Mouse (Mus musculus) neural tube, embryonic 12.5 days (tissue): Measurements from ENCODE around the gene Nup107. TPM values are rescaled to one million over a fixed set of nuclear protein-coding genes. Genes with fewer than 3 reads are reported as not detected.

Experiments used
- ATAC-seq: fragments of 200-750 bp; cut with Nextera tagmentation; 2 replicates; pipeline ENCODE4 v1.8.0; 2017; ENCODE audit warnings: low read depth, mild to moderate bottlenecking, moderate TSS enrichment, moderate library complexity; ENCODE audit not compliant: low FRiP score
- H3K27ac ChIP-seq: fragments of 300-500 bp; sonication (generic); 2 replicates; pipeline ENCODE4 v1.5.1; 2016
- H3K27me3 ChIP-seq: fragments of 300-500 bp; sonication (generic); replicated peaks from 2 replicates; pipeline ENCODE4 v1.6.1; 2016; ENCODE audit warnings: mild to moderate bottlenecking
- H3K36me3 ChIP-seq: fragments of 300-500 bp; sonication (generic); 2 replicates; pipeline ENCODE4 v1.6.1; 2016; ENCODE audit warnings: mild to moderate bottlenecking
- H3K4me1 ChIP-seq: fragments of 300-500 bp; sonication (generic); 2 replicates; pipeline ENCODE4 v1.6.1; 2016
- H3K4me2 ChIP-seq: fragments of 300-500 bp; sonication (generic); replicated peaks from 2 replicates; pipeline ENCODE4 v1.6.1; 2016; ENCODE audit warnings: mild to moderate bottlenecking
- H3K4me3 ChIP-seq: fragments of 300-500 bp; sonication (generic); 2 replicates; pipeline ENCODE4 v1.5.1; 2016
- H3K9ac ChIP-seq: fragments of 300-500 bp; sonication (generic); 2 replicates; pipeline ENCODE4 v1.6.1; 2016; ENCODE audit warnings: mild to moderate bottlenecking
- H3K9me3 ChIP-seq: fragments of 300-500 bp; sonication (generic); 2 replicates; pipeline ENCODE4 v1.6.1; 2016; ENCODE audit warnings: mild to moderate bottlenecking
- WGBS: fragments of 180-500 bp; shearing (Covaris S2); methylation state at CpG from one replicate; pipeline ENCODE4 v1.1.7; 2016; 5-methylcytosine and 5-hydroxymethylcytosine counted together
- polyA plus RNA-seq: library from polyadenylated mRNA; unstranded; fragments of >200 nt; fragmentation: Nextera tagmentation; extraction: Ambion mirVana; gene quantifications from 2 replicates; pipeline ENCODE4 v1.2.1, GENCODE M21; 2016

Gene Nup107
- polyA plus RNA-seq, 1 experiment from 2014 or later = 67.1 TPM

GRCm38 (mm10) chr10:117782056-117782455, 10.4 kb downstream of the Nup107 start:
- H3K9me3 ChIP-seq = no peaks in the 10 kb centered on the region
- no peak overlapping the region for H3K9ac ChIP-seq
- H3K36me3 ChIP-seq = peaks cover 78% of the 10 kb centered on the region
- no peak overlapping the region for H3K27ac ChIP-seq
- 93% methylated on average over 2 of the region's 2 CpGs for WGBS
- no peak overlapping the region for H3K4me2 ChIP-seq
- no peak for ATAC-seq
- H3K4me1 ChIP-seq = no peaks in the 10 kb centered on the region
- no peaks in the 10 kb centered on the region for H3K27me3 ChIP-seq
- no peak overlapping the region for H3K4me3 ChIP-seq

- WGBS = 95% methylated on average over 17 of the region's 17 CpGs
- H3K36me3 ChIP-seq = peaks cover 78% of the 10 kb centered on the region
- H3K4me3 ChIP-seq = no peak overlapping the region
- no peaks in the 10 kb centered on the region for H3K9me3 ChIP-seq
- no peak overlapping the region for H3K4me2 ChIP-seq
- no peak for ATAC-seq
- no peaks in the 10 kb centered on the region for H3K4me1 ChIP-seq
- H3K9ac ChIP-seq = no peak overlapping the region
- H3K27ac ChIP-seq = no peak overlapping the region
- no peaks in the 10 kb centered on the region for H3K27me3 ChIP-seq
Observed at GRCm38 (mm10) chr10:117781021-117781725, 11.3 kb downstream of the Nup107 start.

DNA sequence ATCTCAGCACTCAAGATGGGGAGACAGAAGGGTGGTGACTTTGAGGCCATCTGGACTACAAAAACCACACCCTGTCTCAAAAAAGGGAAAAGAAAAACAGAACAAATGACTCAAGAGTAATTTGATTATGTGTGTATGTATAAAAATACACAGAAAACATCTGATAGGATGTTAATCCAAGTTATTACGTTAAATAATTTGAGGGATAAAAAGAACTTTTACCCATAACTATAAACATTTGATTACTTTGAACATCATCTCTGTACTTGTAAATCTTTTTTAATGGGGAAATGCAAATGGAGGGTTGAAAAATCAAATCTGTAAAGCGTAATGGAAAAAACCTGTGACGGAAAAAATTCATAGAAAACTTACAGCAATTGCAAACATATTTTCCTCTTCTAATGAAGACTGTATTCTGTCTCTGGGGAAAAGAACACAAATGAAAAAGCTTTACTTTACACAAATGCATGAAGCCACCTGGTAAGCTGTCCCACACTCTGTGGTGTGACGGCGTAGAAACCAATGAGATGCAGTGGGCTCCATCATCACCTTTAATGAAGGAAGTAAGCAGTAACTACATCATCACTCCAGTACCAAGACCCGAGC, 12.1 kb downstream of the Nup107 start:
- Histone ChIP-seq H3K9me3 (no peaks in the 10 kb centered on the region), H3K27ac (no peak overlapping the region), H3K4me3 (no peak overlapping the region), H3K4me2 (no peak overlapping the region), H3K27me3 (no peaks in the 10 kb centered on the region), H3K9ac (no peak overlapping the region), H3K4me1 (no peaks in the 10 kb centered on the region), H3K36me3 (peaks cover 72% of the 10 kb centered on the region)
- no peak for ATAC-seq
- 93% methylated on average over 6 of the region's 6 CpGs for WGBS

DNA sequence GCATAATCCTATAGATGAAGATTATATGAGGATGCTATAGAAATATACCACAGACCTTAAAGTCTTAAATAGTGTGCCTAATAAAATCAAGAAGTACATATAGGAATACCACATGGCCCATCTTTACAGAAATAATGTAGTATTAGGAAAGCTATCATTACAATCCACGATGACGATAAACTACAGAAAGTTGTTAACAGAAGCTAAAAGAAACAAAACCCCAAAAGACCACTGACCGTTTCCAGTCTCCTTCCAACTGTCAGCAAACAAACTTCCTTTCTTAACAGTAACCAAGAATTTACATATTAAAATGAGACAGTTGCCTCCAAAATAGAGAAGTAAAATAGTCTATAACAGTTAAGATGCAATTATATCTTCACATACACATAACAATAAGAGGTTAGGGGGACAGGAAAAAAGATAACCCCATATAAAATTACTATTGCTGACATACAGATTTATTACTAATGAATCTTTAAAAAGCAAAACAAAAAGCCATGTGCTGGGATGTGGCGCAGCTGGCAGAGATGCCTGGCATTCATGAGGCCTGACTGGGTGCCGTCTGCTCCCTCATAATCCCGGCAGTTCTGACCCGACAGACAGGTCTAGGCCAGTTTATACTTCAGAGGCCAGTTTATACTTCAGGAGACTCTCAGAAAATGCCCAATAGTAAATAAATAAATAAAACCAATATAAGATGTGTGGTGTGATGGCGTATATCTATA, 12.8 kb downstream of the Nup107 start:
- Histone ChIP-seq H3K9ac (no peak overlapping the region), H3K9me3 (no peaks in the 10 kb centered on the region), H3K27ac (no peak overlapping the region), H3K4me1 (no peaks in the 10 kb centered on the region), H3K4me2 (no peak overlapping the region), H3K36me3 (peaks cover 69% of the 10 kb centered on the region), H3K27me3 (no peaks in the 10 kb centered on the region), H3K4me3 (no peak overlapping the region)
- WGBS = 90% methylated on average over 8 of the region's 8 CpGs
- no peak for ATAC-seq

GRCm38 (mm10) chr10:117778951-117779350, 13.6 kb downstream of the Nup107 start:
- no peak overlapping the region for H3K4me3 ChIP-seq
- H3K27me3 ChIP-seq = no peaks in the 10 kb centered on the region
- no peak overlapping the region for H3K27ac ChIP-seq
- H3K4me1 ChIP-seq = no peaks in the 10 kb centered on the region
- H3K9ac ChIP-seq = no peak overlapping the region
- no peak overlapping the region for H3K4me2 ChIP-seq
- no peaks in the 10 kb centered on the region for H3K9me3 ChIP-seq
- WGBS = 90% methylated on average over 4 of the region's 4 CpGs
- no peak for ATAC-seq
- peaks cover 70% of the 10 kb centered on the region for H3K36me3 ChIP-seq

DNA sequence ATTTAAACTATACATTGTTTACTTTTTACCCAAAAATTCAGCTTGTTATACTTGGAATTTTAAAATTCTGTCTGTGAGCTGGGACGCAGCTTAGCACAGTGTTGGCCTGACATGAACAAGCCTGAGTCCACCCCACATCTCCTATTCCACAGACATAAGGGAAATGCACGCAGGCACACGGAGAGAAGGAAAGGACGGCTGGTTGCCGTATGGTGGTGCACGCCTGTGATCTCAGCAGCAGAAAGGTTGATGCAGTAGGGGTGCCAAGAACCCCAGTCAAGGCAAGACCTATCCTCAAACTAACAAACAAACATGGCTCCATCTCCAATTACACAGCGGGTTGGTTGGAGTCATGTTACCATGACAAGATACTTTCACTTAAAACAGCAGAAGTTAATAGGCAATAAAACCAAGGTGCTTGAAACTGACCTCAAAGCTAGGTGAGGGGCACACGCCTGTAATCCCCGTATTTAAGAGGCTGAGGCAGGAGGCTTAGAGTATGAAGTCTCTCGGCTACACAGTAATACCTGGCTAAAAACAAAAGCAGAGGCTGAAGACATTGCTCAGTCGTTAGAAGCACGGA, 14.1 kb downstream of the Nup107 start:
- H3K4me2 ChIP-seq = no peak overlapping the region
- no peak overlapping the region for H3K4me3 ChIP-seq
- H3K27me3 ChIP-seq = no peaks in the 10 kb centered on the region
- H3K4me1 ChIP-seq = no peaks in the 10 kb centered on the region
- ATAC-seq = no peak
- WGBS = 92% methylated on average over 12 of the region's 12 CpGs
- H3K9ac ChIP-seq = no peak overlapping the region
- peaks cover 68% of the 10 kb centered on the region for H3K36me3 ChIP-seq
- H3K27ac ChIP-seq = no peak overlapping the region
- no peaks in the 10 kb centered on the region for H3K9me3 ChIP-seq

- no peak overlapping the region for H3K27ac ChIP-seq
- H3K36me3 ChIP-seq = peaks cover 69% of the 10 kb centered on the region
- 96% methylated on average over 17 of the region's 17 CpGs for WGBS
- H3K9ac ChIP-seq = no peak overlapping the region
- no peaks in the 10 kb centered on the region for H3K9me3 ChIP-seq
- no peak overlapping the region for H3K4me2 ChIP-seq
- no peaks in the 10 kb centered on the region for H3K27me3 ChIP-seq
- no peaks in the 10 kb centered on the region for H3K4me1 ChIP-seq
- H3K4me3 ChIP-seq = no peak overlapping the region
- ATAC-seq = no peak
Observed at GRCm38 (mm10) chr10:117777501-117778327, 14.8 kb downstream of the Nup107 start.

DNA sequence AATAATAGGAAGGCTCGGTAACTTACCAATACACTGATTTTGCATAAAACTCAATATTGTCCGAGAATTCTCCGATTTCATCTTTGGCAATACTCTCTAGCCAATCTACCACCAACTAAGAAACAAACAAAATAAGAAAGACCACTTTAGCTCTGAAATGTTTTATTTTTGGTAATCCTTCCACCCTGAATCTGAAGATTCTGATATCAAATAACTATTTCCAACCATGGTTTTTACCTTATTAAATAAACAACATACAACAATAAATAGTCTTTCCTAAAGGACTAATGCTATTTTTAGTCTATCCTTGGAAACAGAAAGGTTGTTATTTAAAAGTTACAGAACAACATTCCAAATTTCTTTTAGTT, 15.4 kb downstream of the Nup107 start:
- Histone ChIP-seq H3K27ac (no peak overlapping the region), H3K4me3 (no peak overlapping the region), H3K4me1 (no peaks in the 10 kb centered on the region), H3K36me3 (peaks cover 69% of the 10 kb centered on the region), H3K9me3 (no peaks in the 10 kb centered on the region), H3K27me3 (no peaks in the 10 kb centered on the region), H3K4me2 (no peak overlapping the region), H3K9ac (no peak overlapping the region)
- no peak for ATAC-seq
- WGBS = 98% methylated on average over 3 of the region's 3 CpGs

DNA sequence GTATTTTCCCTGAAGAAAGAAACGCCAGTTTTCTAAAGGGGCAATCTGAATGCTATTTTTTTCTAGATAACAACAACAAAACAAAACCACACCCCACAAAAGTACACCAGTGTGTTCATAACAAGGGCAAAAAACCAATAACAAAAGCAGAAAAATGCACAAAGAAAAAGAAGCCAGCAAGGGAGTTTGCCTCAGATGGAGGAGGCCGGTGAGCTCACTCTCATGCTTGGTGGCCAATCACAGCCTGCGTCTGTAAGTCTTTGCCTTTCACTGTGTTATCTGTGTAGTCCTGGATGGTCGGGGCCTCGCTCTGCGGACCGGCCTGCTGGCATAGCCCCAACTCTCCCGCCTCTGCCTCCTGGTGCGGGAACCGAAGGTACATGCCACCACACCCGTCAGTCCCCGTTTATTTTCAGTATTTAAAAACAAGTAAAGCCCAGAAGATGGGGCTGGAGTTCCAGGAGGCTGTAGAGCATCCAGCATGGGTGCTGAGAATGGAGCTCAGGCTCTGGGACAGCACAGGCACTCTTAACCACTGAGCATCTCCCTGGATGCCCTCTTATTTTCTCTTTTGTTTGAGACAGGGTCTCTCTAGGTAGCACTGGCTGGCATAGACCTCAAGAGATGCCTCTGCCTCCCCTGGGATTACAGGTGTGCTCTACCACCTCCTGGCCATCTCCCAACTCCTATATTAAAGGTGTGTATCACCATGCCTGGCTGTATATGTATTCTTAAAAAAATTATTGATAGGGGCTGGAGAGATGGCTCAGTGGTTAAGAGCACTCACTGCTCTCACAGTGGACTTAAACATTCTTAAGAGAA, 16.0 kb downstream of the Nup107 start:
- Histone ChIP-seq H3K4me1 (no peaks in the 10 kb centered on the region), H3K9me3 (no peaks in the 10 kb centered on the region), H3K4me3 (no peak overlapping the region), H3K27me3 (no peaks in the 10 kb centered on the region), H3K27ac (no peak overlapping the region), H3K4me2 (no peak overlapping the region), H3K9ac (no peak overlapping the region), H3K36me3 (peaks cover 67% of the 10 kb centered on the region)
- 95% methylated on average over 12 of the region's 12 CpGs for WGBS
- ATAC-seq = no peak

DNA sequence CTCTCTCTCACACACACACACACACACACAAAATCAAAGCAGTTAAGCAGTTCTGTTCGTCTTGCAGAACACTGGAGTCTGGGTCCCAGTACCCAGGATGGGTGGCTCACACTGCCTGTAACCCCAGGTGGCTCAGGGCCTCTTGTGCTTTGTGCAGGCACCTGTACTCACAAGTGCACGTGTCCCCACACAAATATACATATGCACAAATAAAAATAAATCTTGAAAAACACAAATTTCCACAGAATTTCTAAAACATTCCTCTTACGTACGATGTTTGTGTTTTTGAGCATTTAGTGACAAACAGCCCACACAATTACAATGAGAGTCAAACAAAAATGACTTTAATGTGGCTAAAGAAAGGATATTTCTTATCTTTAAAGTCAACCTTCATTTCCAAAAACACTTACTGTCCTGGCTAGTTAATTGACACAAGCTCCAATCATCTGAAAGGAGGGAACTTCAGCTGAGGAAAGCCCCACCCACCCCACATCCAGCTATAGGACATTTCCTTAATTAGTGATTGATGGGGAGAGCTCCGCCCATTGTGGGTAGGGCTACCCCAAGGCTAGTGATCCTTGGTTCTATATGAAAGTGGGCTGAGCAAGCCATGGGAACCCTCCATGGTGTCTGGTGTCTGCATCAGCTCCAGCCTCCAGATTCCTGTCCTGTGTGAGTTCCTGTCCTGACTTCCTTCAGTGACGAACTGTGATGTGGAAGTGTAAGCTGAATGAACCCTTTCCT, 16.9 kb downstream of the Nup107 start:
- Histone ChIP-seq H3K27ac (no peak overlapping the region), H3K4me2 (no peak overlapping the region), H3K9me3 (no peaks in the 10 kb centered on the region), H3K4me1 (no peaks in the 10 kb centered on the region), H3K36me3 (peaks cover 67% of the 10 kb centered on the region), H3K9ac (no peak overlapping the region), H3K4me3 (no peak overlapping the region), H3K27me3 (no peaks in the 10 kb centered on the region)
- WGBS = 92% methylated on average over 6 of the region's 6 CpGs
- no peak for ATAC-seq

DNA sequence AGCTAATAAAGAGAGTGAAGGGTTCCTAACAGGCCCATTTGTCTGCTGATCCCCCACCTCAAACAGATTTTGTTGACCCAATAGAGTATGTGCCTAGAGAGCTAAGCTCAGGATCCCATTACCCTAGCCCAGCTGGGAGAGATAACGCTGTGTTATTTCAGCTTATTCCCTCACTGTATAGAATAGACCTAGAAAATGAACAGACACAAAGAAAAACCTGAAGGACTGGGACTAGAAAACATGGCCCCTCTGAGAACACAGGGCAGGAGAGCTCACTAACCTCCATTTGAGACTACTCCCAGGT, 17.7 kb downstream of the Nup107 start:
- Histone ChIP-seq H3K27ac (no peak overlapping the region), H3K36me3 (peaks cover 70% of the 10 kb centered on the region), H3K4me1 (no peaks in the 10 kb centered on the region), H3K4me3 (no peak overlapping the region), H3K4me2 (no peak overlapping the region), H3K9ac (no peak overlapping the region), H3K27me3 (no peaks in the 10 kb centered on the region), H3K9me3 (no peaks in the 10 kb centered on the region)
- no peak for ATAC-seq
- 98% methylated on average over 1 of the region's 1 CpGs for WGBS
